Mouse (Mus musculus) neural tube, embryonic 15.5 days (tissue): Measurements from ENCODE around the gene Cdk4. TPM values are rescaled to one million over a fixed set of nuclear protein-coding genes. Genes with fewer than 3 reads are reported as not detected.

ENCODE experiments used
- ATAC-seq: fragments of 200-750 bp; cut with Nextera tagmentation; 2 replicates; pipeline ENCODE4 v1.8.0; 2017; ENCODE audit warnings: mild to moderate bottlenecking, moderate TSS enrichment, moderate library complexity; ENCODE audit not compliant: low FRiP score
- H3K27ac ChIP-seq: fragments of 300-500 bp; sonication (generic); replicated peaks from 2 replicates; pipeline ENCODE4 v1.5.1; 2015; ENCODE audit warnings: mild to moderate bottlenecking, inconsistent platforms
- H3K27me3 ChIP-seq: fragments of 300-500 bp; sonication (generic); replicated peaks from 2 replicates; pipeline ENCODE4 v1.6.1; 2015; ENCODE audit warnings: inconsistent platforms
- H3K36me3 ChIP-seq: fragments of 300-500 bp; sonication (generic); 2 replicates; pipeline ENCODE4 v1.6.1; 2015; ENCODE audit warnings: inconsistent platforms
- H3K4me1 ChIP-seq: fragments of 300-500 bp; sonication (generic); 2 replicates; pipeline ENCODE4 v1.6.1; 2015; ENCODE audit warnings: inconsistent platforms
- H3K4me2 ChIP-seq: fragments of 300-500 bp; sonication (generic); 2 replicates; pipeline ENCODE4 v1.6.1; 2015; ENCODE audit warnings: inconsistent platforms, mild to moderate bottlenecking, moderate library complexity
- H3K4me3 ChIP-seq: fragments of 300-500 bp; sonication (generic); replicated peaks from 2 replicates; pipeline ENCODE4 v1.5.1; 2015; ENCODE audit warnings: mild to moderate bottlenecking, inconsistent platforms
- H3K9ac ChIP-seq: fragments of 300-500 bp; sonication (generic); replicated peaks from 2 replicates; pipeline ENCODE4 v1.6.1; 2015; ENCODE audit warnings: mild to moderate bottlenecking, inconsistent platforms
- H3K9me3 ChIP-seq: fragments of 300-500 bp; sonication (generic); replicated peaks from 2 replicates; pipeline ENCODE4 v1.6.1; 2016; ENCODE audit warnings: inconsistent platforms
- WGBS: fragments of 180-500 bp; shearing (Covaris S2); methylation state at CpG from one replicate; pipeline ENCODE4 v1.1.7; 2015; ENCODE audit warnings: mixed read lengths; 5-methylcytosine and 5-hydroxymethylcytosine counted together
- polyA plus RNA-seq: library from polyadenylated mRNA; unstranded; fragments of >200 nt; fragmentation: Nextera tagmentation; extraction: Ambion mirVana; gene quantifications from 2 replicates; pipeline ENCODE4 v1.2.1, GENCODE M21; 2015

Cdk4 gene
- polyA plus RNA-seq, 1 experiment from 2014 or later = 551 TPM

DNA sequence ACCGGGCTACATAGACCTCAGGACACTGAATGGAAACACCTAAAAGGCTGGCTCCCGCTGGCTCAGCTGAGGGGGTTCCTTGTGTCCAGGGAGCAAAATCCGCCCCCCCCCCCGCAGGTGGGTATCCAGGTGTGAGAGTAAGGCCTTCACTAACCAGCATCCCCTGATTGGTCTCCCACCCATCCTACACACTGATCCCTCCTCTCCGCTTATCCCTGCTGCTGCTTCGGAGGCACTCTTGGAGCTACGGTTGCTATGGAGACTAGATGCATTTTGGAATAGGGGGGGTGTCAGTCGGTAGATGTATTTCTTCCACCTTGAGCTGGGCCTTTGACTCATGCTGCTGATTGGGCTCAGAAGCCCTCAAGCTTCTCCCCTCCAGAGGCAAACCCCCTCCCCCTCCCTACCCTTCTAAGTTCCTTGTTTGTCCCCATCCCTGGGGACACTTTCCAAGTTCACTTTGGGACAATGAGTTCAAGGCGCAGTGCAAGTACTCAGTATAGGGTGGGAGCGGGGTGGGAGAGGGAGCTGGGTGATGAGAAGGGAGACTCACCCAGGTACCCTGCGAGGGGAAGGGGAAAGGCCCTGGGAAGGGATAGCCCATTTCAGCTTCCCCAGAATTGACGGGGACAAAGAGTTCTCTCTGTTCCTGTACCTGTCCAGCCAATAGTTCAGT lies 14.8 kb downstream of the Cdk4 start:
- Histone ChIP-seq H3K27ac (peak overlapping the region; percentile 91), H3K9me3 (no peaks in the 10 kb centered on the region), H3K36me3 (peaks cover 2% of the 10 kb centered on the region; the same call in 1 of the 2 replicates), H3K4me1 (peaks cover 53% of the 10 kb centered on the region), H3K9ac (peak overlapping the region; percentile 42; the same call in 1 of the 2 replicates), H3K4me3 (peak overlapping the region; percentile 81), H3K4me2 (peak overlapping the region; percentile 93), H3K27me3 (peaks cover 7% of the 10 kb centered on the region)
- peak; percentile 54 for ATAC-seq
- WGBS = 2% methylated on average over 12 of the region's 12 CpGs

DNA sequence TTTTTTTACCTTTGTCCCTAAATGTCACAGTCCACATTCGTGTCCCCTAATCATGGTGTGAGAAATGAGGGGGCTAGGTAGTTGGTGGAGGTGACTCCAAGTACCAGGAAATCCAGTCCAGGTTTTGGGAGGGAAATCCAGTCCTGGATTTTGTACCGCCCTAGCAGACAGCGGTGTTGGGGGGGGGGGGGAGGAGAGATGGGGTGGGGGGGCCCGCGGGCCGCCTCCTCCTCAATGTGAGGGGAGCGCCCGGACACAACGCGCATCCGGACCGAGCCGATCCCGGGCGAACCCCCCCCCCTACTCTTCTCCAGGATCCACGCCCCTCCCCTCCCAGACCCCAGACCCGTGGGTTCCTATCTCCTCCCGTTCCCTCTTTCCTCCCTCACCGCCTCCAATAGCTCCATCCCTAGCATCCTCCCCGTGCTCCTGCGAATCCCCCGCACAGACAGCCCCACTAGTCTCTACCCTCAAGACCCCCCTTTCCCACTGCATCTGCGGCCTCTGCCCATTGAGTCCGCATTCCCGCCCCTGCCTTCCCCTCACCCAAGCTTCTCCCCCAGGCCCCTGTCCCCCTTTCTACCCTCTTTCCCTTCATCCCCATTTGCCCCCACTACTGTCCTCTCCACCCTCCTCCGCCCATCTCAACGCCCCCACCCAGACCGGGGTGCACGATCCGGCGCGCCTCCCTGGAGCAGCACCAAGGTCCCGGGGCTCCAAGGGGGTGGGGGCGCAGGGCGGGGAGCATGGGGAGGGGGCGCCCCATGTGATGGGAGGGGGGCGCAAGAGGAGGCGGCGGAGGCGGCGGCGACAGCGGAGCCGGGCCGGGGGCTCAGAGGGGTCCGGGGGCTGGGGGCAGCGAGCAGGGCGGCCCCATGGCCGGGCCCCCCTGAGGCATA lies 15.6 kb downstream of the Cdk4 start:
- WGBS = under 1% methylated on average over 40 of the region's 49 CpGs
- Histone ChIP-seq H3K9ac (peak overlapping the region; percentile 95), H3K27me3 (peaks cover 11% of the 10 kb centered on the region), H3K4me3 (peak overlapping the region; percentile 81), H3K9me3 (no peaks in the 10 kb centered on the region), H3K27ac (peak overlapping the region; percentile 91), H3K36me3 (peaks cover 10% of the 10 kb centered on the region), H3K4me1 (peaks cover 55% of the 10 kb centered on the region), H3K4me2 (peak overlapping the region; percentile 93)
- peak; percentile 75 for ATAC-seq

DNA sequence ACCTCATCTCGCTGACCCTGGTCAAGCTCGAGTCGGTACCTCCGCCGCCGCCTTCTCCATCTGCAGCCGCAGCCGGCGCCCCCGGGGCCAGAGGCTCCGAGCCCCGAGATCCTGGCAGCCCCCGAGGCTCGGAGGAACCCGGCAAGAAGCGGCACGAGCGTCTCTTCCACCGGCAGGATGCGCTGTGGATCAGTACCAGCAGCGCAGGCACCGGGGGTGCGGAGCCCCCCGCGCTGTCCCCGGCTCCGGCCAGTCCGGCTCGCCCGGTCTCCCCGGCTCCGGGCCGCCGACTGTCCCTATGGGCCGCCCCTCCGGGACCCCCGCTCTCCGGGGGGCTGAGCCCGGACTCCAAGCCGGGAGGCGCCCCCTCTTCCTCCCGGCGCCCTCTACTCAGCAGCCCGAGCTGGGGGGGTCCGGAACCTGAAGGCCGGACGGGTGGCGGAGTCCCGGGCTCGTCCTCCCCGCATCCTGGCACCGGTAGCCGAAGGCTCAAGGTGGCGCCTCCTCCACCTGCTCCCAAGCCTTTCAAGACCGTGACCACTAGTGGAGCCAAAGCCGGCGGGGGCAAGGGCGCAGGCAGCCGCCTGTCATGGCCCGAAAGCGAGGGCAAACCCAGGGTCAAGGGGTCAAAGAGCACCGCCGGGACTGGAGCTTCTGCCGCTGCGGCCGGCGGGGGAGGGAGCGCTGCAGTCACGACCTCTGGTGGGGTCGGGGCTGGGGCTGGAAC lies 16.5 kb downstream of the Cdk4 start:
- Histone ChIP-seq H3K4me3 (peak overlapping the region; percentile 81), H3K4me2 (peak overlapping the region; percentile 93), H3K9me3 (no peaks in the 10 kb centered on the region), H3K36me3 (peaks cover 19% of the 10 kb centered on the region), H3K9ac (peak overlapping the region; percentile 95), H3K4me1 (peaks cover 55% of the 10 kb centered on the region), H3K27ac (peak overlapping the region; percentile 91), H3K27me3 (peaks cover 11% of the 10 kb centered on the region)
- peak; percentile 10 for ATAC-seq
- under 1% methylated on average over 52 of the region's 70 CpGs for WGBS

DNA sequence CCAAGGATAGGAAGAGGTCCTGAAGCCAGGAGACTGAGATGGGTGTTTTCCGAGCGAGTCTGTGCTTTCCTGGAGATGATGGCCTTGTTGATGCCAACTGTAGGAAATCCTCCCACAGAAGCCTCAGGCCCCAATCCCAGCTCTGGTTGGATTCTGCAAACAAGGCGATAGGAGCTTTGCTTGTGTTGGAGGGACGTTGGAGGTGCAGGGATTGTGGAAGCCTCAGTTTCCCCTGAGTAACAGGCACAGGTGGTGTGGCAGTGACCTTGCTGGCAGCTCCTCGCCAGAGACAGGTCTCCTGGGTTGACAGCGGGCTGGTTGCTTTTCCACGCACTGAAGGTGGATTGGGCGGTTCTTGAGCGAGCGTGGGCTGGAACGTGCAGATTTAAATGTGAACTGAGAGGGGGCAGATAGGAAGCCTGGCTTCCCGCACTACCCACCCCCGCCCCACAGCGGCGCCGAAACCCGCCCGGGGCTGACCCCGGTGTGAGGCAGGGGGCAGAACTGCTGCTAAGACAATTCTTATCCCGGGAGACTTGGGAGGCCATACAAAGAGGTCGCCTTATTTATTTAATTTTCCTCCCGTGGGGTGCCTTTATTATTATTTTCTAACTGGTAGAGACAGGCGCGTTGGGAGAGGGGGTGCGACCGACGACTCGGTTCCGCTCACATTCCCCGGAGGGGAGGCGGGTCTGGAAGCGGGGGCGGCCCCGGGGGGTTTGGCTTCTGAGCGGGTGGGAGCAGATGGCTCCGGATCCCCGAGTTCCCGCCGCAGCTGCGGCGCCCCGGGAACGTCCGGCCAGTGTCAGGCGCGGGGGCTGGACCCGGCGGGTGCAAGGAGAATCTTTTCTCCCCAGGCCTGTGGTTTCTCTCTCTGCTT lies 17.8 kb downstream of the Cdk4 start:
- Histone ChIP-seq H3K4me3 (peak overlapping the region; percentile 81), H3K36me3 (peaks cover 24% of the 10 kb centered on the region), H3K4me1 (peaks cover 52% of the 10 kb centered on the region), H3K9me3 (no peaks in the 10 kb centered on the region), H3K27me3 (peaks cover 14% of the 10 kb centered on the region), H3K9ac (peak overlapping the region; percentile 95), H3K4me2 (peak overlapping the region; percentile 93), H3K27ac (0 out of 2 replicates have a peak overlapping the region, but pooled peaks have one; percentile 18)
- no peak for ATAC-seq
- 3% methylated on average over 48 of the region's 48 CpGs for WGBS

DNA sequence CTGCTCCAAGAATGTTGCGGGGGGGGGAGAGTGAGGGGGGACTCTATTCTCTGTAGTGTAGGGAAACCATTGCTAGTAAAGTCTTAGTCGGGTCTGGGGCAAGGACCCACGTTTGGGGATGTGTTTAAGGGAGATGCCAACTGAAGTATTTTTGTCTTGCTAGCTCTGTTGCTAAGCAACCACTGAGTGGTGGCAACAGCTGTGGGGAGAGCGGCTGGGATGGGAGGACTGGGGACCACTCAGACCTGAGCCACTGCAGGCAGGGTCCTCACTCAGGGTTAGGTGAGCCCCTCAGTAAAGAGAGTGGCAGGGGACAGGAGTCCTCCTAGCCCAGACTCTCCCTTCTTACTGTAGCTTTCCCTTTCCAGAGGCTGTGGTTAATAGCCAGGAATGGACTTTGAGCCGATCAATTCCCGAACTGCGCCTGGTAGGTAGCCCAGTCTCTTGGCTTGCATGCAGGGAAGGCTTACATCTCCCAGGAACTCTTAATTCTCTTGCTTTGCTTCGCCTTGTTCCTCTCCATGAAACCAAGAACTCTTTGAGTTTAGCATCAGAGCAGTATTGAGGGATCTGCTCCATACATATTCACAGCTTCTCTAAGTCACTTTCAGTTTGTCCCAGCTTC lies 18.8 kb downstream of the Cdk4 start:
- H3K4me1 ChIP-seq = peaks cover 47% of the 10 kb centered on the region
- 31% methylated on average over 8 of the region's 8 CpGs for WGBS
- ATAC-seq = no peak
- H3K27ac ChIP-seq = no peak overlapping the region
- peak overlapping the region; percentile 93 for H3K4me2 ChIP-seq
- peak overlapping the region; percentile 95; the same call in 1 of the 2 replicates for H3K9ac ChIP-seq
- no peaks in the 10 kb centered on the region for H3K9me3 ChIP-seq
- H3K4me3 ChIP-seq = peak overlapping the region; percentile 81
- H3K27me3 ChIP-seq = peaks cover 22% of the 10 kb centered on the region
- H3K36me3 ChIP-seq = peaks cover 30% of the 10 kb centered on the region

DNA sequence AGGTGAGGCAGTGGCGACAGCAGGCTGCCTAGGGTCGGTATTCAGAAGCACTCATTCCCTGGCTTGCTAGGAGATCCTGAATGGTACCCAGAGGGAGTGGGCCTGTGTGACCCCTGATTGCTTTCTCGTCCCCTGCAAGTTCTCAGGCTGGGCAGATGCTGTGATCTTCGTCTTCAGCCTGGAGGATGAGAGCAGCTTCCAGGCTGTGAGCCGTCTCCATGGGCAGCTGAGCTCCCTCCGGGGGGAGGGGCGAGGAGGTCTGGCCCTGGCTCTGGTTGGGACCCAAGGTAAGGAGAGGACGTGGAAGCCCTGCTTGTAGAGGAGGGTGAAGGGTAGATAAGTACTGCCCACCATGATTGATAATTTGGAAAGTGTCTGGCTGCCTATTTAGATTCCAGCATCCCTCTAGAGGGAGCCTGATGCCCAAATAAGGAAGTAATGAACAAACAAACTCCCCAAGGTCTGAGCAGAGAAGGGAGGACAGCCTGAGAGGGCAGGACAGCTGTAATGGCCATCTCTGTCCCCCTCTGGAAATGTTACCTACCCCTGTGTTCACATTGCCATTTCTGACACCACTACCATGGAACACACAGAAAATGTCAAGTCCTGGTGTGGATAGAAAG lies 20.1 kb downstream of the Cdk4 start:
- peaks cover 37% of the 10 kb centered on the region for H3K4me1 ChIP-seq
- H3K27me3 ChIP-seq = peaks cover 35% of the 10 kb centered on the region
- H3K27ac ChIP-seq = no peak overlapping the region
- peaks cover 43% of the 10 kb centered on the region for H3K36me3 ChIP-seq
- no peak overlapping the region for H3K4me3 ChIP-seq
- H3K9me3 ChIP-seq = no peaks in the 10 kb centered on the region
- H3K4me2 ChIP-seq = no peak overlapping the region
- H3K9ac ChIP-seq = no peak overlapping the region
- no peak for ATAC-seq
- WGBS = 39% methylated on average over 8 of the region's 8 CpGs

DNA sequence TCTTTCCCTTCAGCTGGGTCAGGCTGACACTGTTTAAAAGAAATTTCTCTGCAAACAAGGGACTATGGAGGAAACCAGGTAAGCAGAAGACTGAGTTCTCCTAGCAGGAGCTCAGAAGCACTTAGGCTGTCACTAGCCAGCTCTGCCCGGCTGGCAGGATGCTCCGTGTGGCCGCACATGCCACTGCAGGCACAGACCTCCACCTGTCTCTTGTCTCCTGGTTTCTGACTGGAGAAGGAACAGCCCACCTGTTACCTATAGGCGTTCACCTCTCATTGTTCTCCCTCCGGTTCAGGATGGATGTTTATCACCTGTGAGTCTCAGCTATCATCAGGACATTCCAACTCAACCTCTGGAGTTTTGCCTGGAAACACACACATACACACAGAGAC lies 20.6 kb downstream of the Cdk4 start:
- ATAC-seq = no peak

DNA sequence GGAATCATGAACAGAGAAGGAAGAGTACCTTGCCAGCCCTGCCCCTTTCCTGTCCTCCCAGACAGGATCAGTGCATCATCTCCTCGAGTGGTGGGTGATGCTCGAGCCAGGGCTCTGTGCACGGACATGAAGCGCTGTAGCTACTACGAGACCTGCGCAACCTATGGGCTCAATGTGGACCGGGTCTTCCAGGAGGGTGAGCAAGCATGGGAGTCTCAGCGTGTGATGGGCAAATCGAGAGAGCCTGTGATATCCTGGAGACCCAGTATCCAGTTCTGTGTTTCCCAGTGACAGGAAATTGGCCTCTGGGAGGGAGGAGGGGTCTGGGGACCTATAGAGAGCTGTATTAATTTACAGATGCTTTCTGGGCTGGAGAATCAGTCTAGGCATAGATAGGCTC lies 21.7 kb downstream of the Cdk4 start:
- ATAC-seq = no peak
- no peak overlapping the region for H3K4me3 ChIP-seq
- no peak overlapping the region for H3K4me2 ChIP-seq
- no peak overlapping the region for H3K9ac ChIP-seq
- no peaks in the 10 kb centered on the region for H3K9me3 ChIP-seq
- peaks cover 51% of the 10 kb centered on the region for H3K27me3 ChIP-seq
- WGBS = 85% methylated on average over 9 of the region's 9 CpGs
- H3K4me1 ChIP-seq = peaks cover 32% of the 10 kb centered on the region
- peaks cover 54% of the 10 kb centered on the region for H3K36me3 ChIP-seq
- no peak overlapping the region for H3K27ac ChIP-seq

More for the DNA sequence above, 20.6 kb downstream of the Cdk4 start:
- Histone ChIP-seq H3K27me3 (peaks cover 39% of the 10 kb centered on the region), H3K36me3 (peaks cover 46% of the 10 kb centered on the region), H3K27ac (no peak overlapping the region), H3K9me3 (no peaks in the 10 kb centered on the region), H3K4me3 (no peak overlapping the region), H3K4me2 (no peak overlapping the region), H3K4me1 (peaks cover 35% of the 10 kb centered on the region), H3K9ac (no peak overlapping the region)
- 62% methylated on average over 5 of the region's 5 CpGs for WGBS

DNA sequence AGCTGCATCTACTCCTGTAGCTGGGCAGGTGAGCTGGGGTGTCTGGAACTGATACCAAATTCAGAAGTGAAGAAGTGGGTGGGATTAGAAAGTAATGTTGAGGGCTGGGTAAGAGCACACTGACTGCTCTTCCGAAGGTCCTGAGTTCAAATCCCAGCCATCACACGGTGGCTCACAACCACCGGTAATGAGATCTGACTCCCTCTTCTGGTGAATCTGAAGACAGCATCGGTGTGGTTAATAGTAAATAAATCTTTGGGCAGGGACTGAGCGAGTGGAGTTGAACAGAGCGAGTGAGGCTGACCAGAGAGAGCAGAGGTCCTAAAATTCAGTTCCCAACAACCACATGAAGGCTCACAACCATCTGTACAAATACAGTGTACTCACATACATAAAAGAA lies 22.3 kb downstream of the Cdk4 start:
- peaks cover 55% of the 10 kb centered on the region for H3K36me3 ChIP-seq
- H3K9me3 ChIP-seq = no peaks in the 10 kb centered on the region
- no peak overlapping the region for H3K27ac ChIP-seq
- H3K4me2 ChIP-seq = no peak overlapping the region
- H3K4me3 ChIP-seq = no peak overlapping the region
- peaks cover 54% of the 10 kb centered on the region for H3K27me3 ChIP-seq
- no peak overlapping the region for H3K9ac ChIP-seq
- 72% methylated on average over 6 of the region's 6 CpGs for WGBS
- H3K4me1 ChIP-seq = peaks cover 31% of the 10 kb centered on the region
- ATAC-seq = no peak
